Mouse (Mus musculus) macrophage (primary cell): ENCODE measurements around the gene Apc2. TPM values are rescaled to one million over a fixed set of nuclear protein-coding genes. Genes with fewer than 3 reads are reported as not detected.
"Not testable (repeated sequence)": the region's sequence is repeated elsewhere in the genome, so short reads cannot be mapped to it uniquely, and the experiment has no call there.

Experiments used
- H3K27ac ChIP-seq: fragments of 350-480 bp; formaldehyde crosslinking; 2 replicates; pipeline ENCODE4 v1.9.0; 2021
- H3K36me3 ChIP-seq: fragments of 350-480 bp; formaldehyde crosslinking; 2 replicates; pipeline ENCODE4 v1.9.0; 2021; ENCODE audit errors: inconsistent target
- H3K4me3 ChIP-seq: fragments of 350-480 bp; formaldehyde crosslinking; 2 replicates; pipeline ENCODE4 v1.9.0; 2021; ENCODE audit errors: inconsistent target
- H3K79me2 ChIP-seq: fragments of 350-480 bp; formaldehyde crosslinking; 2 replicates; pipeline ENCODE4 v1.9.0; 2021; ENCODE audit errors: inconsistent target
- WGBS: methylation state at CpG from one replicate; pipeline ENCODE4 v1.1.7; 2026; ENCODE audit warnings: inconsistent platforms; ENCODE audit not compliant: missing documents; 5-methylcytosine and 5-hydroxymethylcytosine counted together
- polyA plus RNA-seq: library from polyadenylated mRNA; stranded (reverse); fragments of 250-400 nt; gene quantifications from 3 replicates; pipeline ENCODE4 v1.2.4, GENCODE M21; 2018; ENCODE audit warnings: inconsistent platforms

Apc2 gene
- polyA plus RNA-seq, 1 experiment from 2014 or later: 0.03 TPM

DNA sequence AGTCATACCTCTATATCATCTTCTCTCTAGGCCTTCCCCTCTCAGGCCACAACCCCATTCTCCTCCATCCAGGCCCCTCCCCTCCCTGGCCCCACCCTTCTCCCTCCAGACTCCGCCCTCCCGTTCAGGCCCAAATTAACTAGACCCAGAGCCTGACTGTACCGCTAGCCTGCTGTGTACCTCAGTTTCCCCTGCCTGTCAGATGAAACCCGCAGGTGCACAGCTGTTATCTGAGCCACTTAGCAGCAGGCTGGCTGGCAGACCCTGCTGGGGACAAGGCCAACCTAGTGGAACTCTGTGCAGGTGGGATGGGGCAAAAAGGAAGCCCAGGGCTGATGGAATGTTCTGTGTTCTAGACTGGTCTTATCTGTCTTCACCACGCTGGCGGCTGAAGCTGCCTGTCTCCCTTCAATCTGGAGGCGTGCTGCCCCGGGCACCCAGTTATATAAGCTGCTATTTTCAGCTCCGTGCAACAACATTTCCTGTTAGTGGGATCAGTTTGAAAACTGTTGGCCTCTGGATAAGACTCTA, 48.4 kb downstream of the Apc2 start:
- Histone ChIP-seq H3K27ac (peak overlapping the region; percentile 29), H3K4me3 (no peak overlapping the region), H3K79me2 (no peaks in the 10 kb centered on the region), H3K36me3 (no peaks in the 10 kb centered on the region)
- WGBS: 33% methylated on average over 9 of the region's 9 CpGs

- peak overlapping the region; percentile 29; the same call in 1 of the 2 replicates for H3K27ac ChIP-seq
These were observed 49.3 kb downstream of the Apc2 start for GRCm38 (mm10) chr10:80345122-80345521.

GRCm38 (mm10) chr10:80345929-80346328, 50.2 kb downstream of the Apc2 start:
- H3K36me3 ChIP-seq, H3K79me2 ChIP-seq, H3K27ac ChIP-seq, H3K4me3 ChIP-seq: not testable (repeated sequence)
- 94% methylated on average over 5 of the region's 6 CpGs for WGBS

More at GRCm38 (mm10) chr10:80345122-80345521, 49.3 kb downstream of the Apc2 start:
- no peak overlapping the region for H3K4me3 ChIP-seq
- H3K79me2 ChIP-seq: no peaks in the 10 kb centered on the region
- 18% methylated on average over 8 of the region's 16 CpGs for WGBS
- H3K36me3 ChIP-seq: no peaks in the 10 kb centered on the region

GRCm38 (mm10) chr10:80347514-80347967, 51.8 kb downstream of the Apc2 start:
- peak overlapping the region; percentile 53 for H3K4me3 ChIP-seq
- no peaks in the 10 kb centered on the region for H3K36me3 ChIP-seq
- H3K79me2 ChIP-seq: no peaks in the 10 kb centered on the region
- H3K27ac ChIP-seq: peak overlapping the region; percentile 24; the same call in 1 of the 2 replicates
- 15% methylated on average over 15 of the region's 17 CpGs for WGBS

GRCm38 (mm10) chr10:80348244-80348781, 52.5 kb downstream of the Apc2 start, which contains the start of gene Adamtsl5:
Adamtsl5 (minus strand) TSS chr10:80348412.
- 3% methylated on average over 42 of the region's 42 CpGs for WGBS
- peak within 1 kb of the TSS; percentile 24; the same call in 1 of the 2 replicates for H3K27ac ChIP-seq
- H3K79me2 ChIP-seq: no peaks in the 10 kb centered on the region
- no peaks in the 10 kb centered on the region for H3K36me3 ChIP-seq
- H3K4me3 ChIP-seq: peak within 1 kb of the TSS; percentile 53

- H3K27ac ChIP-seq: no peak overlapping the region
- H3K36me3 ChIP-seq: no peaks in the 10 kb centered on the region
- no peaks in the 10 kb centered on the region for H3K79me2 ChIP-seq
- WGBS: 57% methylated on average over 13 of the region's 26 CpGs
- no peak overlapping the region for H3K4me3 ChIP-seq
These were observed 53.2 kb downstream of the Apc2 start for GRCm38 (mm10) chr10:80348981-80349380.

DNA sequence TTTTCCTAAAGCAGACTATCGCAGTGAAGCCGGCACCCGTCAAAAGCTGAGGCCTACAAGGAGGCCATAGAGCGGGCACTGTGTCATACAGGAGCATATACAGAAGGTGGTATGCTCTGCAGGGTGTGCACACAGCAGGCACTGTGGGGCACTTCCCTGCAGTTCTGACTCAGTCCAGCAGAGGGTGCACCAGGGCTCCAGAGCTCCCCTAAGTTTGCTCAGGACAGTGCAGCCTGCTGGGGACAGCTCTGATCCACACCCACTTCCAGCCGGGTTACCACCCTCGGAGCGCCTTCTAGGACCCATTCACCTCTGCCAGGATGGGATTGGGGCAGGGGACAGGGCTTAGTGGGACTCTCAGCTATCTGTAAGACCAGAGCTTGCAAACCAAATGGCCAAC, 54.5 kb downstream of the Apc2 start:
- WGBS: 3% methylated on average over 7 of the region's 7 CpGs
- Histone ChIP-seq H3K4me3 (no peak overlapping the region), H3K79me2 (no peaks in the 10 kb centered on the region), H3K27ac (no peak overlapping the region), H3K36me3 (no peaks in the 10 kb centered on the region)

GRCm38 (mm10) chr10:80351896-80352295, 56.1 kb downstream of the Apc2 start:
- 44% methylated on average over 11 of the region's 11 CpGs for WGBS
- H3K27ac ChIP-seq: no peak overlapping the region

GRCm38 (mm10) chr10:80352727-80353126, 57.0 kb downstream of the Apc2 start:
- H3K4me3 ChIP-seq: no peak overlapping the region
- WGBS: 33% methylated on average over 8 of the region's 8 CpGs

More at GRCm38 (mm10) chr10:80351896-80352295, 56.1 kb downstream of the Apc2 start:
- H3K4me3 ChIP-seq: no peak overlapping the region
- no peaks in the 10 kb centered on the region for H3K36me3 ChIP-seq
- no peaks in the 10 kb centered on the region for H3K79me2 ChIP-seq

GRCm38 (mm10) chr10:80355431-80355830, 59.7 kb downstream of the Apc2 start:
- WGBS: 38% methylated on average over 9 of the region's 9 CpGs
- Histone ChIP-seq H3K36me3 (no peaks in the 10 kb centered on the region), H3K4me3 (no peak overlapping the region), H3K27ac (no peak overlapping the region), H3K79me2 (no peaks in the 10 kb centered on the region)

More at GRCm38 (mm10) chr10:80352727-80353126, 57.0 kb downstream of the Apc2 start:
- Histone ChIP-seq H3K79me2 (no peaks in the 10 kb centered on the region), H3K36me3 (no peaks in the 10 kb centered on the region), H3K27ac (no peak overlapping the region)

GRCm38 (mm10) chr10:80356001-80356682, 60.4 kb downstream of the Apc2 start, which contains the start of gene Plk5:
Plk5 (plus strand) TSS chr10:80356459.
- WGBS: 3% methylated on average over 53 of the region's 53 CpGs
- H3K36me3 ChIP-seq: no peaks in the 10 kb centered on the region
- H3K27ac ChIP-seq: no peak within 1 kb of the TSS

DNA sequence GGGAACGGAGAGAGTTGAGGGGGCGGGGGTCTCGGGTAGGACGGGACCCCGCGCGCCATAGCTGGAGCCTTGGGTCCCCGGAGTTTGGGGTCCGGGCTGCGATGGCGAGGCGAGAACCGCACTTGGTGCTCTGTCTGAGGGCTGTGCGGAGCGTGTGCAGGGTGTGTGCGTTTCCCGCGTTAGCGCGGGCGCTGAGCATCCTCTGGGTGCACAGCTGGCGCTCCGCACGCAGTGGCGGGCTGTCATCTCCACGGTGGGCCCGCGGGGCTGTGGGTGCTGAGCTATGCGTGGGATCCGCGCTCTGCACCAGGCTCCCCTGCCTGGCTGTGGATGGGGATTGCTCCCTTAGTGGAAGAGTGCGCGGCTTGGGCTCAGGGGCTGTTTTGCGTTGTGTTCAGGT, 61.0 kb downstream of the Apc2 start:
- Histone ChIP-seq H3K36me3 (no peaks in the 10 kb centered on the region), H3K79me2 (no peaks in the 10 kb centered on the region), H3K4me3 (no peak overlapping the region), H3K27ac (no peak overlapping the region)
- WGBS: 7% methylated on average over 34 of the region's 34 CpGs

More at GRCm38 (mm10) chr10:80356001-80356682, 60.4 kb downstream of the Apc2 start, which contains the start of gene Plk5:
- H3K79me2 ChIP-seq: no peaks in the 10 kb centered on the region
- no peak within 1 kb of the TSS for H3K4me3 ChIP-seq

DNA sequence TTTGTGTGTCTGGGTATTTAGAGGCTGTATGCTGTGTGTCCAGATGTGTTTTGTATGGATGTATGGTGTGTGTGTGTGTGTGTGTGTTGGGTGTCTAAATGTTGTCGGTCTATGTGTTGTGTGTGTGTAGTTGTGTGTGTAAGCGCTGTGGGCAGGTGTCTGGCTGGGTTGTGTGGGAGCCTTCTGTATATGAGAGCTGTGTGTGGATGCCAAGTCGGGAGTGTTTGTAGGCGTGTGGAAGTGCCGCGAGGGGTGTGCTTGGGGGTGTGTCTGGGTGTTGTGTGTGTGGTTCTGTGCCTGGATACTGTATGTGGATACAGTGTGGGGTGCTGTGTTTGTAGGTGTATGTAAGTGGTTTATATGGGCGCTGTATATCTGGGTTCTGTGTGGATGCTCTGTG, 61.6 kb downstream of the Apc2 start:
- WGBS: 32% methylated on average over 7 of the region's 7 CpGs
- Histone ChIP-seq H3K36me3 (no peaks in the 10 kb centered on the region), H3K79me2 (no peaks in the 10 kb centered on the region), H3K27ac (no peak overlapping the region), H3K4me3 (no peak overlapping the region)

- Histone ChIP-seq H3K36me3 (no peaks in the 10 kb centered on the region), H3K79me2 (no peaks in the 10 kb centered on the region), H3K27ac (no peak overlapping the region), H3K4me3 (no peak overlapping the region)
- WGBS: 8% methylated on average over 30 of the region's 31 CpGs
These were observed 62.3 kb downstream of the Apc2 start for GRCm38 (mm10) chr10:80357994-80358639.
